Mouse (Mus musculus) MEL (cell line): Measurements from ENCODE around the gene Necab2. TPM values are rescaled to one million over a fixed set of nuclear protein-coding genes. Genes with fewer than 3 reads are reported as not detected.
A peak's percentile ranks its signal among the peaks of the same experiment; 100 is the strongest.

Experiments
- DNase-seq: peaks from one replicate; pipeline ENCODE4 v3.0.0; 2011; ENCODE audit warnings: low read depth, low spot score
- H3K27ac ChIP-seq: 2 replicates; pipeline ENCODE4 v1.5.1; 2012; ENCODE audit warnings: low read depth, mild to moderate bottlenecking, control low read depth, low read length, moderate library complexity; ENCODE audit not compliant: control insufficient read depth
- H3K27me3 ChIP-seq, 2 experiments: fragments of 150-350 bp in 1 of 2; sonication (generic) in 1 of 2; 2 replicates each; pipeline ENCODE4 v1.6.1; 2012; ENCODE audit warnings: low read length in 2 of 2, mild to moderate bottlenecking in 2 of 2, improper control_type of control experiment in 1 of 2, moderate library complexity in 1 of 2; ENCODE audit not compliant: insufficient read depth in 2 of 2, control insufficient read depth in 1 of 2
- H3K36me3 ChIP-seq, 2 experiments: 2 replicates each; pipeline ENCODE4 v1.6.1; 2012 to 2014; ENCODE audit warnings: low read length in 2 of 2, improper control_type of control experiment in 1 of 2, inconsistent platforms in 1 of 2, mild to moderate bottlenecking in 1 of 2; ENCODE audit not compliant: insufficient read depth in 2 of 2, control insufficient read depth in 1 of 2
- H3K4me1 ChIP-seq, 2 experiments: fragments of 150-350 bp in 1 of 2; sonication (generic) in 1 of 2; 2 replicates each; pipeline ENCODE4 v1.6.1; 2012; ENCODE audit warnings: low read length in 2 of 2, improper control_type of control experiment in 1 of 2, mild to moderate bottlenecking in 1 of 2; ENCODE audit not compliant: insufficient read depth in 2 of 2, control insufficient read depth in 1 of 2
- H3K4me3 ChIP-seq, 2 experiments: fragments of 150-350 bp in 1 of 2; sonication (generic) in 1 of 2; 2 replicates each; pipeline ENCODE4 v1.5.1; 2012; ENCODE audit warnings: low read depth in 2 of 2, low read length in 2 of 2, mild to moderate bottlenecking in 2 of 2, moderate library complexity in 2 of 2, control low read depth in 1 of 2, improper control_type of control experiment in 1 of 2; ENCODE audit not compliant: control insufficient read depth in 1 of 2, insufficient read depth in 1 of 2
- H3K79me2 ChIP-seq: 2 replicates; pipeline ENCODE4 v1.6.1; 2012; ENCODE audit warnings: mild to moderate bottlenecking, low read length, moderate library complexity; ENCODE audit not compliant: control insufficient read depth, poor library complexity, insufficient read depth
- H3K9ac ChIP-seq: 2 replicates; pipeline ENCODE4 v1.6.1; 2012; ENCODE audit warnings: low read depth, mild to moderate bottlenecking, control low read depth, low read length, moderate library complexity; ENCODE audit not compliant: control insufficient read depth, poor library complexity, severe bottlenecking
- H3K9me3 ChIP-seq: fragments of 150-350 bp; sonication (generic); replicated peaks from 2 replicates; pipeline ENCODE4 v1.6.1; 2012; ENCODE audit warnings: mild to moderate bottlenecking, low read length, improper control_type of control experiment, moderate library complexity; ENCODE audit not compliant: insufficient read depth
- BHLHE40 ChIP-seq: IDR thresholded peaks from 2 replicates; pipeline ENCODE4 v1.6.1; 2012; ENCODE audit warnings: low read depth, mild to moderate bottlenecking, inconsistent platforms, low read length, improper control_type of control experiment, borderline replicate concordance
- CTCF ChIP-seq, 3 experiments: IDR thresholded peaks in 2 of 3; conservative IDR thresholded peaks in 1 of 3; 2 replicates each; pipeline ENCODE4 v1.5.1; 2011 to 2012; ENCODE audit warnings: low read length in 3 of 3, low read depth in 2 of 3, mild to moderate bottlenecking in 2 of 3, improper control_type of control experiment in 1 of 3, inconsistent platforms in 1 of 3, mixed read lengths in 1 of 3, moderate library complexity in 1 of 3; ENCODE audit not compliant: control insufficient read depth in 1 of 3, insufficient read depth in 1 of 3, poor library complexity in 1 of 3, severe bottlenecking in 1 of 3
- ETS1 ChIP-seq: IDR thresholded peaks from 2 replicates; pipeline ENCODE4 v1.6.1; 2012; ENCODE audit warnings: low read depth, mild to moderate bottlenecking, inconsistent platforms, low read length, improper control_type of control experiment, moderate library complexity
- HCFC1 ChIP-seq: IDR thresholded peaks from 2 replicates; pipeline ENCODE4 v1.6.1; 2012; ENCODE audit warnings: low read depth, mild to moderate bottlenecking, inconsistent platforms, low read length, improper control_type of control experiment, moderate library complexity
- MAFK ChIP-seq: IDR thresholded peaks from 2 replicates; pipeline ENCODE4 v1.6.1; 2011; ENCODE audit warnings: low read depth, mild to moderate bottlenecking, low read length, improper control_type of control experiment, borderline replicate concordance
- MEF2A ChIP-seq: IDR thresholded peaks from 2 replicates; pipeline ENCODE4 v1.6.1; 2014; ENCODE audit warnings: low read depth, mild to moderate bottlenecking, inconsistent platforms, low read length, improper control_type of control experiment; ENCODE audit not compliant: poor library complexity, insufficient replicate concordance, severe bottlenecking; ENCODE audit errors: extremely low read depth
- MYB ChIP-seq: IDR thresholded peaks from 2 replicates; pipeline ENCODE4 v1.6.1; 2011; ENCODE audit warnings: mild to moderate bottlenecking, low read depth, low read length, improper control_type of control experiment
- NELFE ChIP-seq: IDR thresholded peaks from 2 replicates; pipeline ENCODE4 v1.6.1; 2011; ENCODE audit warnings: low read depth, low read length, improper control_type of control experiment
- NRF1 ChIP-seq: IDR thresholded peaks from 2 replicates; pipeline ENCODE4 v1.6.1; 2014; ENCODE audit warnings: low read depth, mild to moderate bottlenecking, inconsistent platforms, low read length, improper control_type of control experiment, moderate library complexity; ENCODE audit not compliant: poor library complexity, insufficient read depth, severe bottlenecking
- POLR2AphosphoS2 ChIP-seq: IDR thresholded peaks from 2 replicates; pipeline ENCODE4 v1.6.1; 2011; ENCODE audit warnings: low read length, improper control_type of control experiment
- RCOR1 ChIP-seq: IDR thresholded peaks from 2 replicates; pipeline ENCODE4 v1.6.1; 2012; ENCODE audit warnings: low read depth, mild to moderate bottlenecking, inconsistent platforms, low read length, improper control_type of control experiment
- TBP ChIP-seq: IDR thresholded peaks from 2 replicates; pipeline ENCODE4 v1.8.0; 2011; ENCODE audit warnings: low read depth, low read length, improper control_type of control experiment
- USF1 ChIP-seq: IDR thresholded peaks from 2 replicates; pipeline ENCODE4 v1.6.1; 2014; ENCODE audit warnings: low read depth, mild to moderate bottlenecking, inconsistent platforms, low read length, improper control_type of control experiment, moderate library complexity
- USF2 ChIP-seq, 2 experiments: IDR thresholded peaks; 2 replicates each; pipeline ENCODE4 v1.6.1; 2011 to 2012; ENCODE audit warnings: improper control_type of control experiment in 2 of 2, low read length in 2 of 2, borderline replicate concordance in 1 of 2, inconsistent platforms in 1 of 2, low read depth in 1 of 2, mild to moderate bottlenecking in 1 of 2; ENCODE audit not compliant: insufficient read depth in 1 of 2
- ZKSCAN1 ChIP-seq: IDR thresholded peaks from 2 replicates; pipeline ENCODE4 v1.6.1; 2012; ENCODE audit warnings: low read depth, mild to moderate bottlenecking, inconsistent platforms, low read length, improper control_type of control experiment, moderate library complexity
- polyA plus RNA-seq, 2 experiments: library from polyadenylated mRNA; stranded (reverse) in 1 of 2; unstranded in 1 of 2; fragments of >175 nt in 1 of 2; fragments of >200 nt in 1 of 2; gene quantifications; 2 replicates each; pipeline versions ENCODE4 v1.2.1 to v1.2.4; 2012; ENCODE audit warnings: low replicate concordance in 2 of 2, low read depth in 1 of 2; ENCODE audit not compliant: insufficient read length in 2 of 2, insufficient read depth in 1 of 2, missing spikeins in 1 of 2
- total RNA-seq: library from RNA; depleted of rRNA; stranded (reverse); fragments of 300-350 nt; gene quantifications from 2 replicates; pipeline ENCODE4 v1.2.3, GENCODE M21; 2012

Necab2 gene
- total and polyA plus RNA-seq, 3 experiments: 0.06 TPM; not detected in 2

- no peak for TF ChIP-seq MYB
- TF ChIP-seq USF2 (IDR thresholded peaks at IDR 0.05; ENCODE audit: borderline replicate concordance in 1 of 2, insufficient read depth in 1 of 2, low read depth in 1 of 2, low read length in 2 of 2): no peak
- no peak for TF ChIP-seq ZKSCAN1
- no peak for TF ChIP-seq MEF2A
- TF ChIP-seq NELFE: no peak
- no peak for TF ChIP-seq CTCF (IDR thresholded peaks at IDR 0.05 in 2 of 3, conservative IDR thresholded peaks at IDR 0.05 in 1 of 3; ENCODE audit: control insufficient read depth in 1 of 3, insufficient read depth in 1 of 3, low read depth in 2 of 3, low read length in 3 of 3, poor library complexity in 1 of 3, severe bottlenecking in 1 of 3)
- no peak for TF ChIP-seq HCFC1
- TF ChIP-seq MAFK: no peak
- no peak for TF ChIP-seq ETS1
- TF ChIP-seq USF1: no peak
- TF ChIP-seq, all 39 proteins: peak for 0
- H3K36me3 ChIP-seq: peaks cover 3 to 6% of the 10 kb centered on the region in 2 experiments; a peak in 2 of 4 replicates
These were observed 47.3 kb upstream of the Necab2 start for GRCm38 (mm10) chr8:119399255-119399654.

DNA sequence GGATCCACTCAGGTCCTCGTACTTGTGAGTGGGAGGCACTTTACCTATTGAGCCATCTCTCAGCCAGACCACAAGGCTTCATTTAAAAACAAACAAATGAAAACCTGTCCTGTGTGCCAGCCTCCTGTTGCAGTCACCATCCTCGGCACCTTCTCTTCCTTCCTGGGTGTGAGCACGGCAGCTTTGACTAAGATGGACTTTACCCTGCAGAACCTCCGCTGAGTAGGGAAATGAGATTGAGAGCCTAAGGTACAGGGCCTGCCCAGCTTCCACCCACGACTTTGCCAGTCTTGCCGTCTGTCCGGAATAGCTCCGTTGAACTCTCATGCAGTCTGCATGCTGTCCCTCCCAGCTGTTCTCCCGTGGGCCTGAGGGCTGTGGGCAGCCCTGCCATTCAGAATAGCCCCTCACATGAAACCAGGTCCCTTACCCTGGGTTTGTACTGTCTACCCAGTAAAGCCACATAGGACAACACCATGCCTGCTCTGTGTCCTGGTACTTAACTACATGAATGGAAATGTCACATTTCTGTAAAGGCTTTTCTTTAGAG is 46.3 kb upstream of the Necab2 start:
- Histone ChIP-seq H3K36me3 (peaks cover 3 to 6% of the 10 kb centered on the region in 2 experiments; a peak in 2 of 4 replicates), H3K4me3 (no peak overlapping the region), H3K9me3 (no peaks in the 10 kb centered on the region), H3K27ac (no peak overlapping the region), H3K9ac (no peak overlapping the region), H3K4me1 (peaks cover 0 to 9% of the 10 kb centered on the region in 2 experiments; a peak in 3 of 4 replicates), H3K79me2 (peaks cover 5% of the 10 kb centered on the region), H3K27me3 (no peaks in the 10 kb centered on the region)
- TF ChIP-seq BHLHE40 (no peak), RCOR1 (no peak), TBP (no peak), POLR2AphosphoS2 (peak; percentile 26; the same call in 1 of the 2 replicates), NRF1 (no peak)
- DNase-seq: no peak

More at GRCm38 (mm10) chr8:119399255-119399654, 47.3 kb upstream of the Necab2 start:
- Histone ChIP-seq H3K79me2 (peaks cover 10% of the 10 kb centered on the region), H3K4me1 (peaks cover 0 to 10% of the 10 kb centered on the region in 2 experiments; a peak in 3 of 4 replicates), H3K4me3 (no peak overlapping the region), H3K9ac (no peak overlapping the region), H3K27me3 (no peaks in the 10 kb centered on the region), H3K27ac (no peak overlapping the region), H3K9me3 (no peaks in the 10 kb centered on the region)
- no peak for DNase-seq
